Mouse (Mus musculus) neural tube, embryonic 14.5 days (tissue): ENCODE measurements around the gene Bean1. TPM values are rescaled to one million over a fixed set of nuclear protein-coding genes. Genes with fewer than 3 reads are reported as not detected.

ENCODE experiments used
- ATAC-seq: fragments of 200-750 bp; cut with Nextera tagmentation; 2 replicates; pipeline ENCODE4 v1.8.0; 2017; ENCODE audit warnings: low read depth, mild to moderate bottlenecking, moderate TSS enrichment, moderate library complexity
- H3K27ac ChIP-seq: fragments of 300-500 bp; sonication (generic); 2 replicates; pipeline ENCODE4 v1.5.1; 2014; ENCODE audit warnings: low read depth, mild to moderate bottlenecking, control low read depth, low read length, moderate library complexity, mixed read lengths
- H3K27me3 ChIP-seq: fragments of 300-500 bp; sonication (generic); 2 replicates; pipeline ENCODE4 v1.6.1; 2014; ENCODE audit warnings: low read length; ENCODE audit not compliant: control insufficient read depth, insufficient read depth
- H3K36me3 ChIP-seq: fragments of 300-500 bp; sonication (generic); 2 replicates; pipeline ENCODE4 v1.6.1; 2014; ENCODE audit warnings: low read length, mixed read lengths; ENCODE audit not compliant: control insufficient read depth, insufficient read depth
- H3K4me1 ChIP-seq: fragments of 300-500 bp; sonication (generic); 2 replicates; pipeline ENCODE4 v1.6.1; 2014; ENCODE audit warnings: low read length; ENCODE audit not compliant: control insufficient read depth, insufficient read depth
- H3K4me2 ChIP-seq: fragments of 300-500 bp; sonication (generic); 2 replicates; pipeline ENCODE4 v1.6.1; 2014; ENCODE audit warnings: mild to moderate bottlenecking, low read depth, low read length, control low read depth
- H3K4me3 ChIP-seq: fragments of 300-500 bp; sonication (generic); 2 replicates; pipeline ENCODE4 v1.5.1; 2014; ENCODE audit warnings: low read depth, low read length, control low read depth, mixed read lengths
- H3K9ac ChIP-seq: fragments of 300-500 bp; sonication (generic); replicated peaks from 2 replicates; pipeline ENCODE4 v1.6.1; 2014; ENCODE audit warnings: low read depth, mild to moderate bottlenecking, control low read depth, low read length, mixed read lengths
- H3K9me3 ChIP-seq: fragments of 300-500 bp; sonication (generic); 2 replicates; pipeline ENCODE4 v1.6.1; 2016; ENCODE audit warnings: low read length; ENCODE audit not compliant: control insufficient read depth
- WGBS: fragments of 180-500 bp; shearing (Covaris S2); extraction: QIAGEN DNeasy Blood & Tissue Kit; methylation state at CpG from one replicate; pipeline ENCODE4 v1.1.7; 2014; 5-methylcytosine and 5-hydroxymethylcytosine counted together
- polyA plus RNA-seq: library from polyadenylated mRNA; unstranded; fragments of >200 nt; fragmentation: Nextera tagmentation; extraction: Ambion mirVana; gene quantifications from 2 replicates; pipeline ENCODE4 v1.2.1, GENCODE M21; 2014

Gene Bean1
- polyA plus RNA-seq, 1 experiment from 2014 or later: 13.5 TPM

DNA sequence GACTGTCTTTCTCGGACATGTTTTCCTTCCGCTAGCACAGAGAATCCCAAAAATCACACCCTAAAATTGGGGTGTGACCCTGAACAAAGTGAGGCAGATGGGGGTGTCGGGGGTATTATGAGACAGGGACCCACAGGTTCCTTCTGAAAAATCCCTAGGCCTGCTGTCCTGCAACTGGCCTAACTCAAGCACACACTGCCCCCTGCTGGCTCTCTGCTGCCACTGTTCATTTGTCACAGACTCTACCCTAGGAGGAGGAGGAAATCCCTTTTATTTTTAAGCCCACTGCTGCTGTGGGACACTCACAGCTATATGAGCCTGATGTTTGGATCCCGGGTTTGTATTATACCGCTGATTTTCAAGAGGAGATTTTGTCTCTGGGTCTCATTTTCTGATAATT is 49.6 kb downstream of the Bean1 start:
- H3K9me3 ChIP-seq: no peaks in the 10 kb centered on the region
- H3K4me1 ChIP-seq: no peaks in the 10 kb centered on the region
- no peak overlapping the region for H3K9ac ChIP-seq
- WGBS: 44% methylated on average over 5 of the region's 5 CpGs
- peaks cover 4% of the 10 kb centered on the region; the same call in 1 of the 2 replicates for H3K36me3 ChIP-seq
- no peak overlapping the region for H3K4me3 ChIP-seq
- no peak overlapping the region for H3K4me2 ChIP-seq
- no peaks in the 10 kb centered on the region for H3K27me3 ChIP-seq
- no peak overlapping the region for H3K27ac ChIP-seq
- peak; percentile 80 for ATAC-seq

DNA sequence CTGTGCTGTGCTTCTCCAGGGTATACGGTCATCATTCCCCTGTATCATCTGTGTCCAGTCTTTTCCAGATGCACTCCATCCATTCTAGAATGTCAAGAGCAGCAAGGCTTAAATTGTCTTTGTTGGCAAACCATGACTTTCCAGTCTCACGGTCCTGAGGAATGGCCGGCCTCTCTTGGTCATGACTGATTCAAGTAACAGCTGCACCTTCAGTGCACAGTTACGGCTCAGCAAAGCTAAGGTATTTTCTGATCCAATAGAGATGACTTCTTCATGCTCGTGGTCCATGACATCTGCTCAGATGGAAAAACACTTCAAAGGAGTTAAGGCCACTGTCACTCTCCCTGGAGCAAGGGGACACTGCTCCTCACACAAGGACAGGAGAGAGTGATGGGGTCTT is 56.8 kb downstream of the Bean1 start:
- Histone ChIP-seq H3K4me1 (no peaks in the 10 kb centered on the region), H3K9ac (no peak overlapping the region), H3K27ac (no peak overlapping the region), H3K4me3 (no peak overlapping the region), H3K9me3 (no peaks in the 10 kb centered on the region), H3K27me3 (no peaks in the 10 kb centered on the region), H3K36me3 (peaks cover 56% of the 10 kb centered on the region), H3K4me2 (no peak overlapping the region)
- WGBS: 91% methylated on average over 5 of the region's 5 CpGs
- ATAC-seq: no peak

GRCm38 (mm10) chr8:104230377-104230776 is 60.1 kb downstream of the Bean1 start:
- peaks cover 73% of the 10 kb centered on the region for H3K36me3 ChIP-seq
- no peak overlapping the region for H3K27ac ChIP-seq
- no peaks in the 10 kb centered on the region for H3K4me1 ChIP-seq
- no peak overlapping the region for H3K4me2 ChIP-seq
- H3K9ac ChIP-seq: no peak overlapping the region
- no peak overlapping the region for H3K4me3 ChIP-seq
- H3K9me3 ChIP-seq: no peaks in the 10 kb centered on the region
- H3K27me3 ChIP-seq: no peaks in the 10 kb centered on the region
- ATAC-seq: no peak
- 95% methylated on average over 9 of the region's 9 CpGs for WGBS

- Histone ChIP-seq H3K36me3 (peaks cover 78% of the 10 kb centered on the region), H3K27me3 (no peaks in the 10 kb centered on the region), H3K4me1 (no peaks in the 10 kb centered on the region), H3K9me3 (no peaks in the 10 kb centered on the region), H3K4me3 (no peak overlapping the region), H3K4me2 (no peak overlapping the region), H3K27ac (no peak overlapping the region), H3K9ac (no peak overlapping the region)
- ATAC-seq: no peak
- 99% methylated on average over 4 of the region's 4 CpGs for WGBS
Measured at GRCm38 (mm10) chr8:104232039-104232438, 61.8 kb downstream of the Bean1 start.

DNA sequence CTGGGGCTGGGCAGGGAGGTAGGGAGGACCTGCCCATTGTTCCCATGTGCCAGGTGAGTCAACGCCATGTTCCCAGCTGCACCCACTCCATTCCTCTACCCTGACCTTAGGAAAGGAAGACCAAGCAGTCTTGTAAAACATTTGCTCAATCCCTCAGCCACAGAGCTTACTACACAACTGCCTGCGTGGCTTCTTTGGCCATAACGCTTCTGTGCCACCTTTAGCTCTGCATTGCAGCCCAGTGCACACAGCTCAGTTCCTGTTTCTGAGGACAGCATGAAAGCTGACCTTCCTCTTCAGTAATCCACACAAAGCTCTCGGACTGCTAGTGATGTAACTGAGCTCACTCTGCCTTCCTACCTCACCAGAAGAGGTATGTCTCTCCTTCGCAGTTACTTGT is 62.7 kb downstream of the Bean1 start:
- H3K9me3 ChIP-seq: no peaks in the 10 kb centered on the region

DNA sequence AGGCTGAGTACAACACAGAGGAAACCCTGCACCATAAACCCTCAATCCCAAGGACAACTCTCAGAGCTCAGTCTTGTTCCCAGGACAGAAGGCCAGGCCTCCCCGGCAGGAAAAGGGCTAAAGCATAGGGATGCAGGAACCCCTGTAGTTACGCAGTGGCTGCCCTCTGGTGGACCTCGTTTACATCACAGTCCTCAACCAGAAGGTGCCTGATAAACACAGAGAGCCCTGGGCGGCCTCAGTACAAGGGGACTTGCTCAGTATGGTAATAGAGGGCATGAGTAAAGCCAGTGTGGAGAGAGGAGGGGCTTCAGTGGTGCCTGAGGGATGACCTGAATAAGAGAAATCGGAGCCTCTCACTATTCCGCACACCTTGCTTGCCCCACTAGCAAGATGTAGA is 64.3 kb downstream of the Bean1 start:
- no peaks in the 10 kb centered on the region for H3K27me3 ChIP-seq
- no peaks in the 10 kb centered on the region for H3K4me1 ChIP-seq
- WGBS: 46% methylated on average over 6 of the region's 6 CpGs
- peaks cover 71% of the 10 kb centered on the region for H3K36me3 ChIP-seq
- no peak overlapping the region for H3K27ac ChIP-seq
- peak; percentile 61; the same call in 1 of the 2 replicates for ATAC-seq
- no peak overlapping the region for H3K4me3 ChIP-seq
- H3K9ac ChIP-seq: no peak overlapping the region
- no peaks in the 10 kb centered on the region for H3K9me3 ChIP-seq
- H3K4me2 ChIP-seq: no peak overlapping the region

More for the DNA sequence above, 62.7 kb downstream of the Bean1 start:
- no peaks in the 10 kb centered on the region for H3K27me3 ChIP-seq
- no peak overlapping the region for H3K4me2 ChIP-seq
- H3K4me1 ChIP-seq: no peaks in the 10 kb centered on the region
- H3K4me3 ChIP-seq: no peak overlapping the region
- 96% methylated on average over 5 of the region's 5 CpGs for WGBS
- H3K27ac ChIP-seq: no peak overlapping the region
- peaks cover 74% of the 10 kb centered on the region for H3K36me3 ChIP-seq
- no peak overlapping the region for H3K9ac ChIP-seq
- no peak for ATAC-seq

GRCm38 (mm10) chr8:104239418-104239861 is 69.2 kb downstream of the Bean1 start:
- Histone ChIP-seq H3K27me3 (no peaks in the 10 kb centered on the region), H3K9ac (no peak overlapping the region), H3K27ac (no peak overlapping the region), H3K4me3 (no peak overlapping the region), H3K4me2 (no peak overlapping the region), H3K4me1 (no peaks in the 10 kb centered on the region), H3K36me3 (peaks cover 66% of the 10 kb centered on the region), H3K9me3 (no peaks in the 10 kb centered on the region)
- ATAC-seq: no peak
- WGBS: 88% methylated on average over 10 of the region's 10 CpGs

GRCm38 (mm10) chr8:104242038-104242644 is 71.9 kb downstream of the Bean1 start:
- no peak for ATAC-seq
- Histone ChIP-seq H3K27ac (no peak overlapping the region), H3K4me1 (no peaks in the 10 kb centered on the region; the same call in 1 of the 2 replicates), H3K9me3 (no peaks in the 10 kb centered on the region), H3K4me2 (no peak overlapping the region), H3K9ac (no peak overlapping the region), H3K36me3 (peaks cover 45% of the 10 kb centered on the region), H3K4me3 (no peak overlapping the region), H3K27me3 (no peaks in the 10 kb centered on the region)
- 77% methylated on average over 12 of the region's 12 CpGs for WGBS

- no peak for ATAC-seq
- peaks cover 8% of the 10 kb centered on the region; the same call in 1 of the 2 replicates for H3K4me1 ChIP-seq
- H3K27ac ChIP-seq: no peak overlapping the region
- WGBS: 93% methylated on average over 4 of the region's 4 CpGs
- H3K27me3 ChIP-seq: 0 out of 2 replicates have a peak, but pooled peaks cover 3% of the 10 kb centered on the region
- no peaks in the 10 kb centered on the region for H3K9me3 ChIP-seq
- H3K9ac ChIP-seq: no peak overlapping the region
- peaks cover 19% of the 10 kb centered on the region for H3K36me3 ChIP-seq
- H3K4me3 ChIP-seq: no peak overlapping the region
- H3K4me2 ChIP-seq: no peak overlapping the region
Measured at GRCm38 (mm10) chr8:104246621-104247020, 76.4 kb downstream of the Bean1 start.
